Mouse (Mus musculus): ENCODE results near the gene Rbm44. TPM values are rescaled to one million over a fixed set of nuclear protein-coding genes. Genes with fewer than 3 reads are reported as not detected.

Gene Rbm44
- polyA plus RNA-seq, 1 experiment from 2014 or later = 0.67 TPM

- Histone ChIP-seq H3K36me3 (replicated peaks) (peaks cover 51% of the 10 kb centered on the region), H3K27me3 (ENCODE audit: poor library complexity, severe bottlenecking) (no peaks in the 10 kb centered on the region), H3K27ac (no peak overlapping the region), H3K9me3 (0 out of 2 replicates have a peak, but pooled peaks cover under 1% of the 10 kb centered on the region), H3K4me3 (no peak overlapping the region), H3K4me1 (peaks cover 3% of the 10 kb centered on the region; the same call in 1 of the 2 replicates)
- 94% methylated on average over 5 of the region's 5 CpGs for WGBS
- DNase-seq (ENCODE audit: extremely low spot score, low spot score) = no peak
These were observed 21.9 kb upstream of the Rbm44 start for GRCm38 (mm10) chr1:91123004-91123403.

DNA sequence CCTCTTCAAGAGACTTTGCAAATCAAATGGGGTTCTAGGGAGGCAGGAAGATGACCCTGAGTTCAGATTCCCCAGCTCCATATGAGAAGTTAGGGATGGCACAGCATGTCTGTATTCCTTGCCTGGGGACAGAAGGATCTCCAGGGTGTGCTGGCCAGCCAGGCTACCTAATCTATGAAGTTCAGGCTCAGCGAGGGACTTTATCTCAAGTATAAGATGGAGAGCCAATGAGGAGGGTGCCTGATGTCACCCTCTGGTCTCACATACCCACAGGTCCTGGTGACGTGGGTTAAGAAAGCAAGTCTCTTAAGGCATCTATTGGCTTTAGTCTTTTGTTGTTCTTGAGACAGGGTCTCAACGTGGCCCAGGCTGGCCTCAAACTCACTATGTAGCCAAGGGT lies 21.4 kb upstream of the Rbm44 start:
- Histone ChIP-seq H3K4me3 (no peak overlapping the region), H3K36me3 (replicated peaks) (peaks cover 56% of the 10 kb centered on the region), H3K27ac (no peak overlapping the region), H3K9me3 (peaks cover 5% of the 10 kb centered on the region), H3K4me1 (peaks cover 3% of the 10 kb centered on the region; the same call in 1 of the 2 replicates), H3K27me3 (ENCODE audit: poor library complexity, severe bottlenecking) (no peaks in the 10 kb centered on the region)
- DNase-seq (ENCODE audit: extremely low spot score, low spot score) = no peak
- 89% methylated on average over 3 of the region's 3 CpGs for WGBS

DNA sequence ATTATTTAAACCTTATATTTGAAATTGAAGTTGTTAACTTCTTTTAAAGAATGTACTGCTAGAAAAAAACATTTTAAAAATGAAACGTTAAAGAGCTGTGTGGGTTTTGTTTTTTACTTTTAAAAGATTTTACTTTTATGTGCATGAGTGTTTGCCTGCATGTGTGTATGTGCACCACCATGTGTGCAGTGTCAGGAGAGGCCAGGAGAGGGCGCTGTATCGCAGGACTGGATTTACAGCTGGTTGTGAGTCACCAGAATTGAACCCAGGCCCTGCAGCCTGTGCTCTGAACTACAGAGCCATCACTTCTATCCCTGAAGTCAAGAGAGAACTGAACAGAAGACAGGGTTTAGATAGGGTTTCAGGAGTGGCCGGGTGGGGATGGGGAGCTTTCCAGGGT lies 16.0 kb upstream of the Rbm44 start:
- no peaks in the 10 kb centered on the region for H3K4me1 ChIP-seq
- H3K4me3 ChIP-seq = no peak overlapping the region
- no peak overlapping the region for H3K27ac ChIP-seq
- H3K9me3 ChIP-seq = peaks cover 11% of the 10 kb centered on the region
- DNase-seq (ENCODE audit: extremely low spot score, low spot score) = no peak
- H3K27me3 ChIP-seq (ENCODE audit: poor library complexity, severe bottlenecking) = no peaks in the 10 kb centered on the region
- H3K36me3 ChIP-seq (replicated peaks) = peaks cover 43% of the 10 kb centered on the region
- 87% methylated on average over 4 of the region's 4 CpGs for WGBS

- Histone ChIP-seq H3K9me3 (no peaks in the 10 kb centered on the region), H3K27ac (no peak overlapping the region), H3K36me3 (replicated peaks) (no peaks in the 10 kb centered on the region), H3K4me3 (no peak overlapping the region), H3K4me1 (0 out of 2 replicates have a peak, but pooled peaks cover 2% of the 10 kb centered on the region), H3K27me3 (ENCODE audit: poor library complexity, severe bottlenecking) (no peaks in the 10 kb centered on the region)
- DNase-seq (ENCODE audit: extremely low spot score, low spot score) = no peak
- WGBS = 85% methylated on average over 2 of the region's 2 CpGs
These were observed 7.9 kb upstream of the Rbm44 start for GRCm38 (mm10) chr1:91137036-91137435.

DNA sequence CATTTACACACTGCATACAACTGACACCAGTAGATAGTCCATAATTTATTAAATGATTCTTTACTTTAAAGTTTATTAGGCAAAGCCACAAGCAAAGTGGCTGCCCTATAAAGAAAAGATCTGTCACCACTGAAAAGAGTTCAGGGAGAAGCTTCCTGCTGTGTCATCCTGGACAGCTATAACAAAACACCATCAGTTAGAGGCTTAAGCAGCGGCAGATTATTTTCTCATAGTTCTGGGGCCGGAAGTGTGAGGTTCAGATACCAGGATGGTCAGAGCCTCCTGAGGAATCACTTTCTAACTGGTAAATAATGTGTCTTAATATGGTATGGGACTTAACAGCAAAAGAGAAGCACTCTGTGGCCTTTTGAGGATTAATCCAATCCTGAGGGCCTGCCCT lies 6.6 kb downstream of the Rbm44 start:
- Histone ChIP-seq H3K9me3 (no peaks in the 10 kb centered on the region), H3K4me1 (no peaks in the 10 kb centered on the region), H3K27ac (no peak overlapping the region), H3K4me3 (no peak overlapping the region), H3K27me3 (ENCODE audit: poor library complexity, severe bottlenecking) (no peaks in the 10 kb centered on the region), H3K36me3 (replicated peaks) (no peaks in the 10 kb centered on the region)
- DNase-seq (ENCODE audit: extremely low spot score, low spot score) = no peak
- 71% methylated on average over 2 of the region's 2 CpGs for WGBS

DNA sequence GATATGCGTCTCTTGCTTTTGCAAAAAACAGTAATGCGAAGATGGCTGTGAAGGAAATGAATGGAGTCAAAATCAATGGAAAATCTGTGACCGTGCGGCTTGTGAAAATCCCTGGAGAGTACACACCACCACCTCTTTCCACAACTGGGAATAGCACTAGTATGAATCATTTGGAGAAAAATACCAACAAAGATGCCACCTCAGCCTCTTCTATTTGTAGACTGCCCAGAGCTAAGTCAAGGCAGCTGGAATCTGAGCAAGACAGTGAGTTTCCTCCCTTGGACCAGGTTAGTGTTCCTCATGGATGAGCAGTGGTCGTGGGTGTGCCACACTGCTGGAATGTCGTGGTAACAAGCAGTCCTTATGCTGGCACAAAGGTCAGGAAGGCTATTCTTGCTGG lies 21.9 kb downstream of the Rbm44 start:
- WGBS = 89% methylated on average over 6 of the region's 6 CpGs
- Histone ChIP-seq H3K27ac (no peak overlapping the region), H3K4me3 (no peak overlapping the region), H3K36me3 (replicated peaks) (no peaks in the 10 kb centered on the region), H3K4me1 (no peaks in the 10 kb centered on the region), H3K9me3 (no peaks in the 10 kb centered on the region), H3K27me3 (ENCODE audit: poor library complexity, severe bottlenecking) (no peaks in the 10 kb centered on the region)
- no peak for DNase-seq (ENCODE audit: extremely low spot score, low spot score)

DNA sequence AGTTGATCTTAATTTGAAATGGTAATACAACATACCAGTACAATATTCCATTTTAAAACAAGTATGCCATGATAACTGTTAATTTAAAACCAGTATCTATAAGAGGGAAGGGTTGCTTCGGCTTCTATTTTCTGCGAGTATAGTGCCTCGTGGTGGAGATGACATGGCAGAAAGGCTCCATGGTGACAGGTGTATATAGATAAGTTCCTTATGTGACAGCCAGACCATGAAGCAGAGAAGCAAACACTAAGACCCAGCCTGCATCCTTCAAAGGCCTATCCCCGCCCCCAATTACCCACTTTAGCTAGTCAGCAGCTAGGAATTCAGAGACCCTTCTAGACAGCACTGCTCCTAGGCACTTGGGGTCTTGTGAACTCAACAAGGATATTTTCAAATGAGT lies 24.3 kb downstream of the Rbm44 start:
- Histone ChIP-seq H3K4me3 (no peak overlapping the region), H3K4me1 (no peaks in the 10 kb centered on the region), H3K9me3 (0 out of 2 replicates have a peak, but pooled peaks cover 3% of the 10 kb centered on the region), H3K27ac (no peak overlapping the region), H3K27me3 (ENCODE audit: poor library complexity, severe bottlenecking) (no peaks in the 10 kb centered on the region), H3K36me3 (replicated peaks) (no peaks in the 10 kb centered on the region)
- DNase-seq (ENCODE audit: extremely low spot score, low spot score) = no peak
- WGBS = 89% methylated on average over 4 of the region's 4 CpGs

GRCm38 (mm10) chr1:91174796-91175195 lies 29.9 kb downstream of the Rbm44 start:
- Histone ChIP-seq H3K36me3 (replicated peaks) (no peaks in the 10 kb centered on the region), H3K4me1 (peaks cover 8% of the 10 kb centered on the region), H3K9me3 (0 out of 2 replicates have a peak, but pooled peaks cover 3% of the 10 kb centered on the region), H3K4me3 (no peak overlapping the region), H3K27me3 (ENCODE audit: poor library complexity, severe bottlenecking) (peaks cover 19% of the 10 kb centered on the region), H3K27ac (no peak overlapping the region)
- no peak for DNase-seq (ENCODE audit: extremely low spot score, low spot score)
- 92% methylated on average over 5 of the region's 5 CpGs for WGBS

- Histone ChIP-seq H3K27me3 (ENCODE audit: poor library complexity, severe bottlenecking) (peaks cover 31% of the 10 kb centered on the region), H3K4me1 (peaks cover 19% of the 10 kb centered on the region), H3K9me3 (0 out of 2 replicates have a peak, but pooled peaks cover 3% of the 10 kb centered on the region), H3K4me3 (no peak overlapping the region), H3K27ac (no peak overlapping the region), H3K36me3 (replicated peaks) (no peaks in the 10 kb centered on the region)
- WGBS = 58% methylated on average over 3 of the region's 3 CpGs
- no peak for DNase-seq (ENCODE audit: extremely low spot score, low spot score)
These were observed 31.1 kb downstream of the Rbm44 start for GRCm38 (mm10) chr1:91176026-91176425.

DNA sequence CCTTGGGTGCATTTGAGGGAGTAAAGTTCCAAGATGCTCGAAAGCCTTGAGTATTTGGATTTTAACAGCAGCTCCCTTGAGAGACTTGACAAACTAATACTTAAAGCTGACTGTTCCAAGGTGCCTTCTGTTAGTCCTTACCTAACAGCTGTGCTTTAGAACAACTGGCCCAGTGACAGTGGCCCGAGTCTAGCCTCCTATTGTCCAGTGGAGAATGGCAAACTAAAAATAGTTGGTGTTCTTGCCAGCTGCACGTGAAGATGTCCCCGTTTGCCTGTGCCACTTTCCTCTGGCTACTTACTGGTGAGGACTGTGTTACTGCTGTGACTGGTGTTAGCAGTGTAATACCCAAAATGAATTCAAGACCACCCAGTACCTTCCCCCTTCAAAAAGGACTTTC lies 32.0 kb downstream of the Rbm44 start:
- peaks cover 23% of the 10 kb centered on the region for H3K4me1 ChIP-seq
- 0 out of 2 replicates have a peak, but pooled peaks cover 2% of the 10 kb centered on the region for H3K9me3 ChIP-seq
- no peaks in the 10 kb centered on the region for H3K36me3 ChIP-seq (replicated peaks)
- H3K4me3 ChIP-seq = no peak overlapping the region
- H3K27me3 ChIP-seq (ENCODE audit: poor library complexity, severe bottlenecking) = peaks cover 38% of the 10 kb centered on the region
- no peak overlapping the region for H3K27ac ChIP-seq
- WGBS = 84% methylated on average over 4 of the region's 4 CpGs
- DNase-seq (ENCODE audit: extremely low spot score, low spot score) = no peak

DNA sequence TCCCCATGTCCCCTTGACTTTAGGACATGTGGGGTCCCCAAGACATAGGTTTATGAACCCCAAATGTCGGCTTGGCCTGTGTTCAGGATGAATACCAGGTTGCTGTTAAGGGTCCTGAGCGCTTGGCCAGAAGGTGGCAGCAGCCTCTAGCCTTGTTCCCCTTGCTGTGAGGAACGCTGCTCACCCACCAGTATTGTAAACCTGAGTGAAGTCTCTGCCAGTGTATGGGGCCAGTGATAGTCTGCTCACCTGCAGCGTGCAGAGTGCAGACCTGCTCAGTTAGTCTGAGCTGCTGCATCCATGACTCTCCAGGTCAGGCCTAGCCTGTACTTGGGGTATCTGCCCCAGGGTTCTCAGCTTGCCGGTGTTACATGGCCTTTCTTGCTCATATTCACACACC lies 34.2 kb downstream of the Rbm44 start:
- Histone ChIP-seq H3K9me3 (no peaks in the 10 kb centered on the region), H3K27me3 (ENCODE audit: poor library complexity, severe bottlenecking) (peaks cover 38% of the 10 kb centered on the region), H3K4me3 (no peak overlapping the region), H3K4me1 (peaks cover 23% of the 10 kb centered on the region), H3K27ac (no peak overlapping the region), H3K36me3 (replicated peaks) (no peaks in the 10 kb centered on the region)
- DNase-seq (ENCODE audit: extremely low spot score, low spot score) = peak; percentile 43
- WGBS = 35% methylated on average over 5 of the region's 5 CpGs

GRCm38 (mm10) chr1:91179533-91180173 lies 34.8 kb downstream of the Rbm44 start, which contains the start of gene Ramp1:
Gene Ramp1 (plus strand): TSS chr1:91179822.
- Histone ChIP-seq H3K36me3 (replicated peaks) (no peaks in the 10 kb centered on the region), H3K4me1 (peaks cover 23% of the 10 kb centered on the region), H3K27ac (peak within 1 kb of the TSS; percentile 51; the same call in 1 of the 2 replicates), H3K27me3 (ENCODE audit: poor library complexity, severe bottlenecking) (peaks cover 38% of the 10 kb centered on the region), H3K4me3 (peak within 1 kb of the TSS; percentile 58), H3K9me3 (no peaks in the 10 kb centered on the region)
- WGBS = 5% methylated on average over 37 of the region's 37 CpGs
- DNase-seq (ENCODE audit: extremely low spot score, low spot score) = peak; percentile 15

- peaks cover 38% of the 10 kb centered on the region for H3K27me3 ChIP-seq (ENCODE audit: poor library complexity, severe bottlenecking)
- H3K36me3 ChIP-seq (replicated peaks) = no peaks in the 10 kb centered on the region
- no peaks in the 10 kb centered on the region for H3K9me3 ChIP-seq
- H3K4me3 ChIP-seq = peak overlapping the region; percentile 58
- H3K27ac ChIP-seq = peak overlapping the region; percentile 51; the same call in 1 of the 2 replicates
- WGBS = 10% methylated on average over 14 of the region's 14 CpGs
- DNase-seq (ENCODE audit: extremely low spot score, low spot score) = no peak
- H3K4me1 ChIP-seq = peaks cover 23% of the 10 kb centered on the region
These were observed 35.3 kb downstream of the Rbm44 start for GRCm38 (mm10) chr1:91180174-91180565.

All from forebrain, embryonic 10.5 days (tissue).